Mouse (Mus musculus) small intestine, adult 2 months (tissue): ENCODE data around the gene Pla2g6.

Source experiments
- CTCF ChIP-seq: fragments of 200-500 bp; IDR thresholded peaks from 2 replicates; pipeline ENCODE4 v1.5.1; 2012; ENCODE audit warnings: low read depth, mild to moderate bottlenecking, control low read depth, inconsistent platforms, low read length, moderate library complexity, mixed read lengths; ENCODE audit not compliant: insufficient replicate concordance, insufficient read length; ENCODE audit errors: extremely low read depth
- POLR2A ChIP-seq: fragments of 200-500 bp; IDR thresholded peaks from 2 replicates; pipeline ENCODE4 v1.6.1; 2012; ENCODE audit warnings: low read depth, mild to moderate bottlenecking, control low read depth, inconsistent platforms, low read length, moderate library complexity

DNA sequence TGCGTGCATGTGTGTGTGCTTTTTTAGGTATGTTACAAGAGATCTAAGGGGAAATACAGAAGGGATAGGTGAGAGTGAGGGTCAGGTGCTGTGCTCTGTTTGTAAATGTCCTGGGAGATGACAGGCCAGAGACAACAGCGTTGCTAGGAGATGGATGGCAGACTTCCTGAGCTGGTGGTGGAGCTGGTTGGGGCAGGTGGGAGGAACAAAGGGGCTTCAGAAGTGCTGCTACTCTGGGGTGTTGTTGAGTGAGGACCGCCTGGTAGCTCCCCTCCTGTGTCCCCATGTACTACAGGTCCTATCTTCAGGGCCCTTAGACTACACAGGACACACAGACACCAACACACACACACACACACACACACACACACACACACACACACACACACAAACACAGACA lies 46.6 kb upstream of the Pla2g6 start:
- TF ChIP-seq CTCF (no peak), POLR2A (no peak)
